Mouse (Mus musculus) thymus, adult 2 months (tissue): ENCODE results near the gene Pax2.

Source experiments
- CTCF ChIP-seq: fragments of 200-500 bp; IDR thresholded peaks from 2 replicates; pipeline ENCODE4 v1.5.1; 2012; ENCODE audit warnings: mild to moderate bottlenecking, control low read depth, low read length, moderate library complexity, borderline replicate concordance; ENCODE audit not compliant: control insufficient read depth, poor library complexity, insufficient read depth; ENCODE audit errors: extremely low read depth
- POLR2A ChIP-seq: fragments of 200-500 bp; IDR thresholded peaks from 2 replicates; pipeline ENCODE4 v1.6.1; 2012; ENCODE audit warnings: mild to moderate bottlenecking, low read length, control low read depth, moderate library complexity; ENCODE audit not compliant: control insufficient read depth, poor library complexity, insufficient read depth; ENCODE audit errors: extremely low read depth

GRCm38 (mm10) chr19:44755378-44755692, 510 bp upstream of the Pax2 start:
- no peak for TF ChIP-seq CTCF
- no peak for TF ChIP-seq POLR2A
